Mouse (Mus musculus) limb, embryonic 12.5 days (tissue): Measurements from ENCODE around the gene Glra1. TPM values are rescaled to one million over a fixed set of nuclear protein-coding genes. Genes with fewer than 3 reads are reported as not detected.
"Not testable (repeated sequence)": the region's sequence is repeated elsewhere in the genome, so short reads cannot be mapped to it uniquely, and the experiment has no call there.

ENCODE experiments used
- ATAC-seq: fragments of 200-750 bp; cut with Nextera tagmentation; 2 replicates; pipeline ENCODE4 v1.8.0; 2017; ENCODE audit warnings: low read depth, moderate TSS enrichment; ENCODE audit not compliant: insufficient number of reproducible peaks, insufficient read depth, low FRiP score, low TSS enrichment
- H3K27ac ChIP-seq: fragments of 300-500 bp; sonication (generic); 2 replicates; pipeline ENCODE4 v1.5.1; 2016; ENCODE audit warnings: mild to moderate bottlenecking, moderate library complexity
- H3K27me3 ChIP-seq: fragments of 300-500 bp; sonication (generic); 2 replicates; pipeline ENCODE4 v1.6.1; 2016; ENCODE audit warnings: mild to moderate bottlenecking, moderate library complexity
- H3K36me3 ChIP-seq: fragments of 300-500 bp; sonication (generic); 2 replicates; pipeline ENCODE4 v1.6.1; 2016; ENCODE audit warnings: mild to moderate bottlenecking, moderate library complexity
- H3K4me1 ChIP-seq: fragments of 300-500 bp; sonication (generic); replicated peaks from 2 replicates; pipeline ENCODE4 v1.6.1; 2016
- H3K4me2 ChIP-seq: fragments of 300-500 bp; sonication (generic); 2 replicates; pipeline ENCODE4 v1.6.1; 2016; ENCODE audit warnings: mild to moderate bottlenecking, moderate library complexity
- H3K4me3 ChIP-seq: fragments of 300-500 bp; sonication (generic); replicated peaks from 2 replicates; pipeline ENCODE4 v1.5.1; 2016; ENCODE audit warnings: mild to moderate bottlenecking
- H3K9ac ChIP-seq: fragments of 300-500 bp; sonication (generic); replicated peaks from 2 replicates; pipeline ENCODE4 v1.6.1; 2016; ENCODE audit warnings: mild to moderate bottlenecking, moderate library complexity
- H3K9me3 ChIP-seq: fragments of 300-500 bp; sonication (generic); 2 replicates; pipeline ENCODE4 v1.6.1; 2016; ENCODE audit warnings: mild to moderate bottlenecking, moderate library complexity
- WGBS: fragments of 180-500 bp; shearing (Covaris S2); methylation state at CpG from one replicate; pipeline ENCODE4 v1.1.7; 2016; 5-methylcytosine and 5-hydroxymethylcytosine counted together
- polyA plus RNA-seq: library from polyadenylated mRNA; unstranded; fragments of >200 nt; fragmentation: Nextera tagmentation; extraction: Ambion mirVana; gene quantifications from 2 replicates; pipeline ENCODE4 v1.2.1, GENCODE M21; 2016

Glra1 gene
- not detected in 2 replicates for polyA plus RNA-seq

DNA sequence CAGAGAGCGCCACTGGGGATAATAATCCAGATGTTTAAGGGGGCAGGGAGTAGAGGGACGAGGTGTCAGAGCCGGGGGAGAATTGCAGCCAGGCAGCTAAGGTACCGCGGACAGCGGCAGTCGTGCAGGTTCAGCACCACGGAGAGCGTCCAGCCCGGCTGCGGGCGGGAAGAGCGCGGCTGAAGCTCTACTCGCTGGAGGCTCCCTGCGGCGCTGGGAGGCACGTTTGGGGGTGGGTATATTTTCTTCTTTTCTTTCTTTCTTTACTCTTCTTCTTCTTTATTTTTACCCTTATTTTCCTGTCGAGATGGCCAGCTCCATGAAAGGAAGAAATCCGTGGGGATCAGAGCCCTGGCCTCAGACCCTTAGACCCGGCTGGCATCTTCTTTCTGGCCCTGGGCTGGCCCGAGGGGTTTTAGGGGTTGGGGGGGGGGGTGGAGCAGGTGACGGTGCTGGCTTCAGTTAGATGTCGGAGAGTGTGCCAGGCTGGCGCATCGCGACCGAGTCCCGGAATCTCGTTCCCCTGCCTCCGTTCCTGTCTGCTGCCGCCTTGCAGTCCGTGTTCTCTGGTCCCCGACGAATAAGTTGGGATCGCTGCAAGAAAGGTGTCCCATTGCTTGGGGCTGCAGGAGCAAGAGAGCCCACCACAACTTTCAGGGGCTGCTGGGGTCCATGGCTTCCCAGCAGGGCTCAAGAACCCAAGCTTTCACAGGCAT, at the start of gene Glra1:
TSS of gene Glra1 (minus strand) at position 391 of the 716 bp plus-strand sequence.
- WGBS: 2% methylated on average over 36 of the region's 36 CpGs
- H3K27me3 ChIP-seq: peaks cover 35% of the 10 kb centered on the region
- H3K9ac ChIP-seq: no peak within 1 kb of the TSS
- H3K4me2 ChIP-seq: no peak within 1 kb of the TSS
- no peaks in the 10 kb centered on the region for H3K36me3 ChIP-seq
- H3K4me1 ChIP-seq: no peaks in the 10 kb centered on the region
- H3K27ac ChIP-seq: no peak within 1 kb of the TSS
- ATAC-seq: no peak
- no peak within 1 kb of the TSS for H3K4me3 ChIP-seq
- no peaks in the 10 kb centered on the region for H3K9me3 ChIP-seq

DNA sequence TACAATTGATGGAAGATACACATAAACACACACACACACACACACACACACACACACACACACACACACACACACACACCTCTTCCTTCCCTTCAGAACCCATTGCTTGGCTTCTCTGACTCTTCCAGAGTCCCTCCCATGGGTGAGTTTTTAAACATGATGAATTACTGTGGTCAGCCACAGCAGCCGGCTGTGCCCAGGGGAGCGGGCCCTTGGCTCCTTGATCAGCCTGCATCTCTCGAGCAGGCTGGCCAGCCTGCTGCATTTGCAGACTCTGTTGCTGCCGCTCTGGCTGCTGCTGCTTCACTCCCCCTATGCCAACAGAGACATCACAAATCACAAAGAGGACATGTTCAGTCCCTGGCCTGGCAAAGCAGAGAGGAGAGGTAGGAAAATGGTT, 29.0 kb upstream of the Glra1 start:
- ATAC-seq: no peak
- no peaks in the 10 kb centered on the region for H3K36me3 ChIP-seq

DNA sequence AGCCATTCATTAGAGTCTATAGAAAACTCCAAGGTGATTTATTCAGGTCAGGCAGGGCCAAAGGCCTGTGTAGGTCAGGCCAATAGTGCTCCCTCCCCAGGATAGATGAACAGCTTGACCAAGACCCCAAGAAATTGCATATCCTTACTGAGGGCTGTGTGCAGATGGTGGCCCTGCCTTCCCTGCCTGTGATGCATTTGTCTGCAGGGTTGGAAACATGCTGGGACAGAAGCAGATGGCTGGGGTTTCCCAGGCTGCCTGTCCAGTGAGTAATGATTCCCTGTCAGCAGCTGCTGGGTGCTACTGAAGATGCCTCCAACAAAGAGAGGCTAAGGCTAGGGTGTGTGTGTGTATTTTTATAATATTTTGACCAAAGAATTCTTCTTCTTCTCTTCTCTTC, 25.9 kb upstream of the Glra1 start:
- Histone ChIP-seq H3K9ac (no peak overlapping the region), H3K9me3 (no peaks in the 10 kb centered on the region), H3K36me3 (no peaks in the 10 kb centered on the region), H3K27ac (no peak overlapping the region), H3K27me3 (no peaks in the 10 kb centered on the region), H3K4me1 (no peaks in the 10 kb centered on the region), H3K4me3 (no peak overlapping the region), H3K4me2 (no peak overlapping the region)
- ATAC-seq: no peak

More for the DNA sequence above, 29.0 kb upstream of the Glra1 start:
- Histone ChIP-seq H3K4me2 (no peak overlapping the region), H3K27ac (no peak overlapping the region), H3K9ac (no peak overlapping the region), H3K27me3 (no peaks in the 10 kb centered on the region), H3K4me1 (no peaks in the 10 kb centered on the region), H3K9me3 (no peaks in the 10 kb centered on the region), H3K4me3 (no peak overlapping the region)
- WGBS: 52% methylated on average over 4 of the region's 4 CpGs

DNA sequence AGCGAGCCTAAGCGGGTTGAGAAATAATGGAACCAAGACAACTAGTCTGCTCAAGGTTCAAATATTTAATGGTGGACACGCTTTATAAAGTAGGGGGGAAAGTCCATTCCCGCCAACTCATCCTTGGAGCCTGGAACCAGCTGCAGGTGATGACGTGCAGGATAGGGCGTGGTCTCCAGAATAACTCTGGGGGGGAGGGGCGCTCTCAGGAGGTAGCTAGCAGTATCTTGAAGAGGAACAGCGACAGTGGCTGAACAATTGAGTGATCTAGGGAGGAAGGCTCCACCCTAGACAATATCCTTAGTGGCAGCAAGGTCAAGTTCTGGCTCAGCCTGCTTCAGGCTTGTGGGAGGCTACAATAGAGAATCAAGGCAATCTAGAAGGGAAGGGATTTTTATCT, 6.6 kb upstream of the Glra1 start:
- H3K9ac ChIP-seq, H3K27ac ChIP-seq, H3K4me2 ChIP-seq, H3K36me3 ChIP-seq, ATAC-seq, H3K9me3 ChIP-seq, H3K27me3 ChIP-seq, H3K4me3 ChIP-seq, H3K4me1 ChIP-seq: not testable (repeated sequence)
- whole genome bisulfite sequencing: 73% methylated on average over 8 of the region's 8 CpGs

DNA sequence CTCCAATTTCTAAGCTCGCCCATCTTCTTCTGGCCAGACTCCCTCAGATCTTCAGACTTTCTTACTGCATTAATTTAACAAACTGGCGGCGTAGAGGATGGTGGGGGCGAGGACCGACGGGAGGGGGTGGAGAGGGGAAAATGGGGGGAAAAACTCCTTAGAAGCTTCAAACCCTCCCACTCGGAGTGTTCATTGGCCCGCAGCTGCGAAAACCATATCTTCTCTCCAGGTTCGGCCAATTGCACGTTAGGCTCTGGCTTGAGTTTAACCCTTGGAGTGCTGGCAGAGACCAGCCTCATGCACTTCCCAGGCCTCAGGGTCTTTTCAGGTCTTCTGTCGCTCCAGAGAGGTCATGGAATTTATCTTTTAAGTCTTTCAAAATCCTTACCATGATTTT, 524 bp upstream of the Glra1 start:
- Histone ChIP-seq H3K4me2 (no peak overlapping the region), H3K27ac (no peak overlapping the region), H3K9me3 (no peaks in the 10 kb centered on the region), H3K9ac (no peak overlapping the region), H3K4me1 (no peaks in the 10 kb centered on the region), H3K36me3 (no peaks in the 10 kb centered on the region), H3K27me3 (peaks cover 35% of the 10 kb centered on the region), H3K4me3 (no peak overlapping the region)
- WGBS: 4% methylated on average over 12 of the region's 12 CpGs
- ATAC-seq: no peak

DNA sequence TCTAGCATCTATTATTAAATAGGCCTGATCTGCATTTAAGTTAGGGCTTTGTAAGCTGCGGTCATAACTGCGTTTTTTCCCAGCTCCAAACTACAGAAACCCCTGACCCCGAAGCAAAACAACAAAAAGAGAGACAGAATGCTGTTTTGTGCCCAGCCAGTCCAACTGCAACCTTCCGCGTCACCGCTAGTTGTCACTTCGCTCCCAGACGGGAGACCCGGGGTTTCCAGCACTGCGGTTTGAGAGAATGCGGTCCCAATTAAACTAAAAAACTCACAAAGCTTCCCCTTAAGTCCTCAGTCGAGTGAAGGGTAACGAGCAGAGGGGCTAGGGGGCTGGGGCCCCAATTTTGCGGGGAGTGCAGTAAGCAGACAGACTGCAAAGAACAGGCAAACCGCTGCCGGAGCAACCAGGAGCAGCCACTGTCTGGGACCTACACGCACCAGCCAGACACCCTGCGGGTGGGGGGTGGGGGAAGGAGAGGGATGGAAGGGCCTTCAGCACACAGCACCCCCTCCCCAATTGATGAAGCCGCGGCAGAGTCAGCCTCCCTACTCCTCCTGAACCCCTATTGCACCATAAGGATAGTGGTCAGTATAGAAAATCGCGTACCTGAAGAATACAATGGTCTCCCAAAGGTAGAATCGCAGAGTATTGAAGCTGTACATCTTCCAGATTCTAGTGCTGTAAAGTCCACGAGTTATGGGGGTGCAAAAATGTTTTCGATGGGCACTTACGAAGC, 761 bp downstream of the Glra1 start:
- 7% methylated on average over 26 of the region's 26 CpGs for WGBS
- peaks cover 35% of the 10 kb centered on the region for H3K27me3 ChIP-seq
- no peak overlapping the region for H3K4me2 ChIP-seq
- ATAC-seq: peak; percentile 73; the same call in 1 of the 2 replicates
- no peak overlapping the region for H3K4me3 ChIP-seq
- no peaks in the 10 kb centered on the region for H3K4me1 ChIP-seq
- H3K9ac ChIP-seq: no peak overlapping the region
- H3K9me3 ChIP-seq: no peaks in the 10 kb centered on the region
- no peak overlapping the region for H3K27ac ChIP-seq
- H3K36me3 ChIP-seq: no peaks in the 10 kb centered on the region

DNA sequence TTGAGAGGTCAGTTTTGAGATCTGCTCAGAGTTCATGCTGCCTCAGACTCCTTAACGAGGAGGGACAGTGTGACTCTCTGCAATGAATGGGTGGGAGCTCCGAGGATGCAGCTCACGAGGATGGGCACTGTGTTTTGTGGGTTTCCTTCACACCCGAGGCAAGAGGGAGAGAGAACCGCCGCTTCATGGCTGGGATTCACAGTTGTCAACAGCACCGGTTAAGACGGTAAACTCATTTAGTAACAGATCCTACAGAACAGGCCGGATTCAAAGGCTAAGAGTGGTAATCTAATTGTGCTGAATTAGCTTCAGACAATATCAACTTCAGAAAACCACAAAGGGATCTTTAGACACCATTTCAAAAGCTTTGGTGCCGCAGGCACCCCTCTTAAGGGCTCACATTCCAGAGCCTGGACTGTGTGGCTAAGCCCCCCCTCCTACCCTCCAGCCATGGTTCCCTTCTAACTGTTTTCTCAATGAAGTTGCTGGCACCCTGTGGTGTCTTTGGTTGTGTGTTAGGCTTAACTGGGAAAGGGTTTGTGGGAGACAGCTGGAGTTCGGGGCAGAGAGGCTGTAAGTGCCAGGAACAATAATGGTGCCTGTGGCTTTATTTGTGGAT, 6.4 kb downstream of the Glra1 start:
- H3K27me3 ChIP-seq: peaks cover 13% of the 10 kb centered on the region; the same call in 1 of the 2 replicates
- WGBS: 13% methylated on average over 11 of the region's 11 CpGs
- H3K9me3 ChIP-seq: no peaks in the 10 kb centered on the region
- no peak for ATAC-seq
- H3K4me2 ChIP-seq: no peak overlapping the region
- no peaks in the 10 kb centered on the region for H3K4me1 ChIP-seq
- no peaks in the 10 kb centered on the region for H3K36me3 ChIP-seq
- no peak overlapping the region for H3K4me3 ChIP-seq
- no peak overlapping the region for H3K9ac ChIP-seq
- no peak overlapping the region for H3K27ac ChIP-seq

DNA sequence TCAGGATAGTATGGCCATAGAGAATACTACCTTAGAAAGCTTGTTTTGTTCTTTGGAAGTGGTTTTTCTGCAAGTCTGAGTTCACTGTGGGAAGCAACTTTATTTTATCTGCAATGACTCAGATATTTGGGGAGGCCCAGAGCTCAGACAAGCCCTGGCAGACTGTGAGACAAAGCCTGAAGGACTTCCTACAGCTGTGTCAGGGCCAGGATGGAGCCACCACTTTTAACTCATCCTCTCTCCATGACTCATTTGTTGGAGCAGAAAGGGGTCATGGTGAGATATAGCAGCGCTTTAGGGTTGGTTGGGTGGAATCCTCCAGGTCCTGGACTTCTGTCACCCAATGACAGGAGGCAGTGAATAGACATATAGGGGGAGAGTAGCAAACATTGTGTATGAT, 12.3 kb downstream of the Glra1 start:
- Histone ChIP-seq H3K4me1 (no peaks in the 10 kb centered on the region), H3K27ac (no peak overlapping the region), H3K27me3 (peaks cover 2% of the 10 kb centered on the region; the same call in 1 of the 2 replicates), H3K4me3 (no peak overlapping the region), H3K4me2 (no peak overlapping the region), H3K9ac (no peak overlapping the region), H3K9me3 (no peaks in the 10 kb centered on the region), H3K36me3 (no peaks in the 10 kb centered on the region)
- 81% methylated on average over 1 of the region's 1 CpGs for WGBS
- no peak for ATAC-seq

DNA sequence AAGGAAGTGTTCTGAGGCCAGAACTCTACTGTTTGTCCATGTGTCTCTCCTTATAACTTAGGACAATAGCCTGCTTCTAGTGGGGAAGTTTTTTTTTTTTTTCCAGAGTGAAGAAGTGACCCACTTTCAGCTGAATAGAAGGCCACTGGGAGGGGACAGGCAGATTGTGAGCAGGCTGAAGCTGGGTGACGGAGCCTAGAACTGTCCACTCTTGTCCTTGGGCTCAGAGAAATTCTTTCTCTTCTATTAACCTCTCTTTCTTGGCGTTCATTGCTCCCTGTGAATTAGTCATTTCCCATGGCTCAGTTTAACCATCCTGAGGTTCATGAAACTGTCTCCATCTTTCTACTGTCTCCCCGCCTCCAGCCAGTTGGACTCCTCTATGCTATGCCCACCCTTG, 13.6 kb downstream of the Glra1 start:
- no peak for ATAC-seq

DNA sequence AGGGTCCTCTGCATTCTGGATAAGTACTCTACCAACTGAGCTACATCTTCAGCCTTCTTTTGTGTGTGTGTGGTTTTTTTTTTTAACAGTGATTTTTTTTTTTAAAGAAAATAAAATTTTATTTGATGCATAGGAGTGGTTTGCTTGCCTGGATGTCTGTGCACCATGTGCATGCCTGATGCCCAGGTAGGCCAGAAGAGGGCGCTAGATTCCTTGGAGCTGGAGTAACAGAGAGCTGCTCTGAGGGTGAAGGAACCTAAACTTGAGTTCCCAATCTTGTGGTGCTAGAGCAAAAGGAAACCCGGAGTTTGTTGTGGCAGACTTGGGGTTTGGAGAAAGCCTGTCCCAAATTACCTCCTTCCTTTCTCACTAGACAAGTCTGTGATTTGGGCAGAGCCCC, 16.8 kb downstream of the Glra1 start:
- Histone ChIP-seq H3K36me3 (no peaks in the 10 kb centered on the region), H3K9ac (no peak overlapping the region), H3K27ac (no peak overlapping the region), H3K4me2 (no peak overlapping the region), H3K9me3 (no peaks in the 10 kb centered on the region), H3K4me3 (no peak overlapping the region), H3K4me1 (no peaks in the 10 kb centered on the region), H3K27me3 (no peaks in the 10 kb centered on the region)
- WGBS: 39% methylated on average over 2 of the region's 2 CpGs
- no peak for ATAC-seq

More for the DNA sequence above, 13.6 kb downstream of the Glra1 start:
- Histone ChIP-seq H3K4me2 (no peak overlapping the region), H3K9ac (no peak overlapping the region), H3K4me3 (no peak overlapping the region), H3K27me3 (no peaks in the 10 kb centered on the region; the same call in 1 of the 2 replicates), H3K4me1 (no peaks in the 10 kb centered on the region), H3K9me3 (no peaks in the 10 kb centered on the region), H3K36me3 (no peaks in the 10 kb centered on the region), H3K27ac (no peak overlapping the region)
- WGBS: 83% methylated on average over 3 of the region's 3 CpGs

DNA sequence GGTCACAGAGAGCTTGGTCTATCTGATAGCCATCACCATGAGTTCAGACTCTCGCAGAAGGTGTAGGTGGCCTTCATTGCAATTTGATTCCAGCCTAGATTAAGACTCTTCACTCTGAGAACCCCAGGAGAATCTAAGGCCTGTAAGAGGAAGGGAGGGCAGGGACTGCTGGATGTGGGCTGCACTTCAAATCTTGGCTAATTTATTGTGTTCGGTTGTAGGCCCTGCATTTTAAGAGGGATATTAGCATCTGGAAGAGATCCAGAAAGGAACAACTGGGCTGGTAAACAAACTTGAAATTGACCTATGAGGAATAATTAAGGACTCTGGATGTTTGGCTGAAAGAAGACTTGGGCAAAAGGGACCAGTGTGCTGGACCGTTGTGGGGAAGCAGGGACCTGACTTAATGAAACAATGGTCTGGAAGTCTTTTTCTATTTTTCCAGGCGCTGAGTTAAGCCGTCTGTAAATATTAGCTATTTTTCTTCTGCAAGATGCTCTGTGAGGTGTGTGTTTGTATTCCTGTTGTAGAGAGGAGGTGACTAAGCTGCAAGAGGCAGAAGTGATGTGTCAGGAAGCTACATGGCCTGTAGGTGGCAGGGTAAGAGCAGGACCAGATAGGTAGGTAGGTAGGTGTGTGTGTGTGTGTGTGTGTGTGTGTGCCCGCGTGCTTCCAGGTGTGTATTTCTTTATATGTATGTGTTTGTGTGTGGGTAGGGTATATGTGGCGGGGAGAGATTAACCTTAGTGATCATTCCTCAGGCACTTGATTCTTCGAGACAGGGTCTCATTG, 18.4 kb downstream of the Glra1 start:
- Histone ChIP-seq H3K27ac (no peak overlapping the region), H3K4me3 (no peak overlapping the region), H3K9ac (no peak overlapping the region), H3K4me2 (no peak overlapping the region), H3K9me3 (no peaks in the 10 kb centered on the region), H3K36me3 (no peaks in the 10 kb centered on the region), H3K27me3 (no peaks in the 10 kb centered on the region), H3K4me1 (no peaks in the 10 kb centered on the region)
- WGBS: 79% methylated on average over 9 of the region's 9 CpGs
- no peak for ATAC-seq
